Mouse (Mus musculus): Measurements from ENCODE around the gene Chchd3. TPM values are rescaled to one million over a fixed set of nuclear protein-coding genes. Genes with fewer than 3 reads are reported as not detected.

The Chchd3 gene
- polyA plus RNA-seq, 3 experiments from 2014 or later: 94.5 to 119 (median 110) TPM

GRCm38 (mm10) chr6:32931106-32931770 is 128.8 kb downstream of the Chchd3 start:
- ATAC-seq: no peak

GRCm38 (mm10) chr6:32922391-32922790 is 137.7 kb downstream of the Chchd3 start:
- ATAC-seq: no peak

- no peak for ATAC-seq
Observed at GRCm38 (mm10) chr6:32920091-32920490, 140.0 kb downstream of the Chchd3 start.

- no peak for ATAC-seq
Observed at GRCm38 (mm10) chr6:32910692-32911091, 149.4 kb downstream of the Chchd3 start.

- no peak for ATAC-seq
Observed at GRCm38 (mm10) chr6:32899061-32899460, 161.0 kb downstream of the Chchd3 start.

- ATAC-seq: no peak
Observed at GRCm38 (mm10) chr6:32894100-32894499, 166.0 kb downstream of the Chchd3 start.

- no peak for ATAC-seq
Observed at GRCm38 (mm10) chr6:32890726-32891125, 169.3 kb downstream of the Chchd3 start.

- no peak for ATAC-seq
Observed at GRCm38 (mm10) chr6:32888894-32889529, 171.0 kb downstream of the Chchd3 start.

- ATAC-seq: no peak
Observed at GRCm38 (mm10) chr6:32878586-32878985, 181.5 kb downstream of the Chchd3 start.

- no peak for ATAC-seq
Observed at GRCm38 (mm10) chr6:32874176-32874575, 185.9 kb downstream of the Chchd3 start.

- ATAC-seq: no peak
Observed at GRCm38 (mm10) chr6:32872805-32873204, 187.3 kb downstream of the Chchd3 start.

GRCm38 (mm10) chr6:32850960-32851359 is 209.1 kb downstream of the Chchd3 start:
- ATAC-seq: no peak

- no peak for ATAC-seq
Observed at GRCm38 (mm10) chr6:32848974-32849373, 211.1 kb downstream of the Chchd3 start.

GRCm38 (mm10) chr6:32845463-32845862 is 214.6 kb downstream of the Chchd3 start:
- no peak for ATAC-seq

- ATAC-seq: no peak
Observed at GRCm38 (mm10) chr6:32837939-32838301, 222.1 kb downstream of the Chchd3 start.

- ATAC-seq: no peak
Observed at GRCm38 (mm10) chr6:32837165-32837938, 222.7 kb downstream of the Chchd3 start.

- no peak for ATAC-seq
Observed at GRCm38 (mm10) chr6:32823856-32824620, 236.0 kb downstream of the Chchd3 start.

GRCm38 (mm10) chr6:32818961-32819360 is 241.1 kb downstream of the Chchd3 start:
- ATAC-seq: no peak

- ATAC-seq: no peak
Observed at GRCm38 (mm10) chr6:32808796-32809195, 251.3 kb downstream of the Chchd3 start.

GRCm38 (mm10) chr6:32807771-32808170 is 252.3 kb downstream of the Chchd3 start:
- ATAC-seq: no peak

GRCm38 (mm10) chr6:32803646-32804045 is 256.4 kb downstream of the Chchd3 start:
- ATAC-seq: no peak

- ATAC-seq: no peak
Observed at GRCm38 (mm10) chr6:32801776-32802175, 258.3 kb downstream of the Chchd3 start.

GRCm38 (mm10) chr6:32797525-32797924 is 262.5 kb downstream of the Chchd3 start:
- ATAC-seq: no peak

All from inflammation-experienced regulatory T-cells, adult 6 months (primary cell).